Mouse (Mus musculus) T-cell, adult 2 months (primary cell): ENCODE results near the gene Ngfr.
"Not testable (repeated sequence)": the region's sequence is repeated elsewhere in the genome, so short reads cannot be mapped to it uniquely, and the experiment has no call there.

Source experiments
- DNase-seq: peaks from one replicate; pipeline ENCODE4 v3.0.0; 2022; ENCODE audit warnings: low spot score

The Ngfr gene

GRCm38 (mm10) chr11:95587423-95587951 is at the start of gene Ngfr:
TSS of gene Ngfr (minus strand) at chr11:95587735.
- DNase-seq = peak; percentile 12

DNA sequence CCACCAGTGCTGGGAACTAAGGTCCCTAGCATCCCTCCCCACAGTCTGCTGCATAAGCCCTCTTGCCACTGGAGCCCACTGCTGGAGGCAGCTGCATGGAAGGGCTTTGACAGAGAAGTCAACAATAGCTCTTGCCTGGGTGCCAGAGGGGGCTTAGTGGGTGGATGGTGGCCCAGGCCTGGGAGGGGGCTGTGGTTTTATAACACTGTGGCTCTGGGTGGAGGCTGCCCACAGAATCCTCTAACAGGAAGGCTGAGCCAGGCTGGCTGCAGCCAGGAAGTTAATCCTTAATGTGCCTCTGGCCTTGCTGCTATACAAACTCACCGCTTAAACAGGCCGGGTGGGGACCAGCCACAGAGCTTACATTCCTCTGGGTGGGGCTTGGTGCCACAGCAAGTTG is 47.5 kb upstream of the Ngfr start:
- DNase-seq = no peak

GRCm38 (mm10) chr11:95633512-95634000 is 46.0 kb upstream of the Ngfr start:
- DNase-seq = no peak

DNA sequence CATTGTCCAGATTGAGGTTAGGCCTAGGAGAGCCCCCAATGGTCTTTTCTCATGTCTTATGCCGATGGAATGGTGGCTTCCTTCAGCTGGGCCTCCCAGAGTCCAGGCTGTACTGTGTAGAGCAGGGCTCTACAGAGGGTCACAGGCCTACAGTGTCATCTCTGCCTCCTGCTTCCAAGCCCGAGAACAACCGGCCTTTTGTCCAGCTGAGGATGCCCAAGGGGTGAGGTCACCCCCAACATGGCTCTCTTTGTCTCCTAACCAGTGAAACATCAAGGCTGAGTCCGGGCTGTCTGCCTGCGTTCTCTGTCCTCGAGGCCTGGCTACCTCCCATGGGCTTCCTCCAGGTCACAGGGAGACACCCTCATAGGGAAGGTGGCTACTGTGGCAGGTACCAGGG is 44.9 kb upstream of the Ngfr start:
- no peak for DNase-seq

DNA sequence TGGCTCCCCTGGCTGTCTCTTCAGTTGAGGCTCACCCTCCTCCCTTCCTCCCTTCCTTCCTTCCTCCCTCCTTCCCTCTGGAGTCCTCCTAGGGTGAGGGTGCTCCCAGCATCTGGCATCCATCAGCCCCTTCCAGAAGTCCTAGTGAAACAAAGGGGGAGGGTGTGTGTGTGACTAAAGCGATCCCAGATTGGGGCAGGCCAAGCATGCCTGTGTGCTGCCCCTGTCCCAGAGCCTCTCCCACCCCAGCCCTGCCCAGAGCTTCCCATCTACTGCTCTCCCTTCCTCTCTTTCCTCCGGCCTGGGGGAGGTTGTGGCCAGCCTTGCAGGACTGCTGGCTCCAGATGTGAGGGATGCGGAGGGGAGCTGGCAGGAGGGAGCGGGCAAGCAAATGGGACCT is 43.8 kb upstream of the Ngfr start:
- no peak for DNase-seq

GRCm38 (mm10) chr11:95630558-95630957 is 43.0 kb upstream of the Ngfr start:
- no peak for DNase-seq

GRCm38 (mm10) chr11:95622426-95622825 is 34.9 kb upstream of the Ngfr start:
- DNase-seq = no peak

DNA sequence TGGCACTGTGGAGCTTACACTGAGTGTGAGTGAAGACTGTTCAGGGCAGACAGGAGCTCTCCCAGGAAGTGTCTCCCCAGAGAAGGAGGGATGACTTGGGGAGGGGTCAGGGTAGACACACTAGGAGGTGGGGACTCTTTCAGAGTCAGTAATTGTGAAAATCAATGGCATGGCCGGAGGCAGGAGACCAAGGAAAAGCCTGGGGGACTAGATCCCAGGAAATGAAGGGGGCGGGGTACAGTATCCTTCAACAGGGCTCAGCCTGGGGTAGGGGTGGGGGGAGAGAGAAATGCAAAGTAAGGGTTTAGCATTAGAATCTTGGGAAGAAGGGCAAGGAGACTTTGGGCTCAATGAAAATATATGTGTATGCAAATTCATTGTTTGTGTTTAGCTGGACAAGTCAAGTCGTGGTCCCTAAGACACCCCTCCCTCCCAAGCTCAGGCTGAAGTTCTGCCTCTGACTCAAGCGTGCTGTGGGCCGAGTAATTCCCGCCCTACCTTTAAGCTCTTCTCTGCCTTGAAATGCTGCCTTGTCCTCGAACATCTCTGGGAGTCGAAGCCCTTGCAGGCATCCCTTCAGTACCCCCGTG is 34.1 kb upstream of the Ngfr start:
- DNase-seq = no peak

GRCm38 (mm10) chr11:95621010-95621409 is 33.5 kb upstream of the Ngfr start:
- no peak for DNase-seq

DNA sequence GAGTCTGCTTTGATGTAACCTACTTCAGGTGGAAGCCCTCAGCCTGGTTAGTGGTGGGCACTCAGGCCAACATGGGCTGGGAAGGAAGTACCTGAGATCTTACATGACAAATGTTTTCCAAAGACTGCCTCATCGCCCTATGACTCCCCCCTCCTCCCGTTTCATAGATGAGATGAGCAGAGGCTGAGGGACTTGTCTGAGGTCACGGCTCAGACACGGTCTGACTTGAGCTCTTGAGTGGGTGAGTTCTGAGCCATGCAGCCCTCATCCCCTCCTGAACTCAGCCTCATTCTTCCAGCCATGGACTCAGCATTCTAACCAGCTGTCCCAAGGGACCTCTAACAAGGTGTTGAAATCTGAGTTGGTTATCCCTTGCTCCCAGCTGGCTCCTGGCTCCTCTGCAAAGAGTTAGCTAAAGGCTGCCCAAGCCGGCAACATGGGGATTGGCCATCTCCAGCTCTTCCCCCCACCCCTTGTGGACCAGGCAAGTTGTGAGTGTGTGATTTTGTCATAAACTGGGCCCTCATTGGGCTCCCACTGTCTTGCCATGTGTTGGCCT is 32.4 kb upstream of the Ngfr start:
- DNase-seq = no peak

DNA sequence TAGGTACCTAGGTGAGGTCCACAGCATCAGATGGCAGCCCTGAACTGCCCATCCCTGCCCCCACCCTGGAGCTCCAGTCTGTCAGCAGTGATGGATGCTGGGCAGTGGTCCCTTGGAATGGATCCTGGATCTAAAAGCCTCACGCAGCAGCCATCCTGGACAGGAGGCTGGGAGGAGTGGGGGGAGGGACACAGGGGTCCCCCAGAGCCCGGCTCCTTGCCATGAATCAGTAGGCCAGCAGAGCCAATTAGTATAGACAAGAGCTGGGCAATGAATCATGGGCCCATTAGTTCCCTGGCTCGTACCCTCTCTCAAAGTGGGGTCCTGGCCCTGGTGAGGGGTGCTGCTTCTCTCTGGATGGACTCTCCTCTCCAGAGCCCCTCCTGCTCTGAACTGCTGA is 31.5 kb upstream of the Ngfr start:
- DNase-seq = no peak

GRCm38 (mm10) chr11:95617785-95618465 is 30.4 kb upstream of the Ngfr start:
- DNase-seq = no peak

DNA sequence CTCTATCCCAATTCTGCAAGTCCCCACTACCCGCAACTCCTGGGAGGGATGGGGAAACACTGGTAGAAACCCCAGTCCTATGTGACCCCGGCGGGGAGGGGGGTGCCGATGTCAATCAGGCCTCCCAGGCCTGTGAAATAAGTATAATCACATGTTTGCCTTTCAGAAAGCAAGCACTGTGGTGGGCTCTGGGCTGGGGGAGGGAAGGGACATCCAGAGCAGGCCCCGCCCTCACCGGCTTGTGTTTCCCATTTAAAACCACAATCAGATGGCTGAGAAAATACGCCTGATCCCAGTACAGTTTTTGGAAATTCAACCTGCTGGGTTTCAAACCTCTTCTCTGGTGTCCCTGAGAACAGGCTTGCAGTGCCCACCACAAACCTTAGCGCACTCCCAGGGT is 27.2 kb upstream of the Ngfr start:
- DNase-seq = no peak

DNA sequence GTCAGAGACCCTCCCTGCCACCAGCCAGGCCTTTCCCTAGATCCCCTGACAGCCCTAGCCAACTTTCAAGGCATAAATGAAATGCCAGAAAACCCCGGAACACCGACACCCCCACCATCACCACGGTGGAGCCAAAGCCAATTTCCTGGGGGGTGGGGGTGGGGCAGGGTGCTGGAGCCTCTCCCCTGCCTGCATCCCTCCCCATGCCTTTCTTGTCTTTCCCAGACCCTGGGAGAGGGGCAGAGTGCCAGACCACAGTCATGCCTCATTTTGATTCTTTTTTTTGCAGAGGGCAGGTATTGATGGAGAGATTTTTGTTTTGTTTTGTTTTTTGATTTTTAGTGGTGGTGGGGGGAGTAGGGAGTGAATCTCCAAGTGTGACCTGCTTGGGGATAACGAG is 23.7 kb upstream of the Ngfr start:
- DNase-seq = no peak

DNA sequence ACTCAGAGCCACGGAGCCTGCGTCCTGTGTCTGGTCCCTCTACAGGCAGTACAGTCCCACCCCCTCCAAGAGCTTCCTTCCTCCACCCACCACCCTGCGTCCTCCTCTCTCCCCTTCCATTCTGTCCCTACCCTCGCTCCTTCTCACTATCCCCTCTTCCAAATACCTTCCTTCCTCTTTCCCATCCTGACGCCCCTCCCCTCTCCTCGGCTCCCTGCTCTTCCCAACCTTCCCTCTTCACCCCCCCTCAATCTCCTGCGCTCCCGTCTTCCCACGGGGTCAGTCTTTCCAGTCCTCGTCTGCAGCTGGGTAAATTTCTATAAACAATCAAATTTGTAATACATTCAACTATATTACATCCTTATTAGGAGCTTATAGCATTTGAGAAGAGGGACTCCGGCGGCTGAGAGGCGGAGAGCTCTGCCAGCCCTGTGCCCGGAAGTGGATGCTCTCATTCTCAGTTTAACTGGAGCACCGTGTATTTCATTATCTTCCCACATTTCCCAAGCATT is 22.9 kb upstream of the Ngfr start:
- no peak for DNase-seq

GRCm38 (mm10) chr11:95609924-95610323 is 22.4 kb upstream of the Ngfr start:
- no peak for DNase-seq

DNA sequence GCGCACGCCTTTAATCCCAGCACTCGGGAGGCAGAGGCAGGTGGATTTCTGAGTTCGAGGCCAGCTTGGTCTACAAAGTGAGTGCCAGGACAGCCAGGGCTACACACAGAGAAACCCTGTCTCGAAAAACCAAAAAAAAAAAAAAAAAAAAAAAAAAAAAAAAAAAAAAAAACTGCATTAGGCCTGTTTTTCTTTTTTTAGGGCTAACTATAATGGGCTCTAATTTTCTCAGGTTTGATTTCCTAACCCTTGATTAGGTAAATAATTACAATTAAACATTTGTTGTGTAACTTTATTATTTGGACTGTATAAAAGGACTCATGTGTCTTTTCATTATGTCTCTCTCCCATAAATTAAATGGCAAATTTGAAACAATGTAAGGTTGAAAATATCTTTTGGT is 19.8 kb upstream of the Ngfr start:
- DNase-seq = not testable (repeated sequence)

DNA sequence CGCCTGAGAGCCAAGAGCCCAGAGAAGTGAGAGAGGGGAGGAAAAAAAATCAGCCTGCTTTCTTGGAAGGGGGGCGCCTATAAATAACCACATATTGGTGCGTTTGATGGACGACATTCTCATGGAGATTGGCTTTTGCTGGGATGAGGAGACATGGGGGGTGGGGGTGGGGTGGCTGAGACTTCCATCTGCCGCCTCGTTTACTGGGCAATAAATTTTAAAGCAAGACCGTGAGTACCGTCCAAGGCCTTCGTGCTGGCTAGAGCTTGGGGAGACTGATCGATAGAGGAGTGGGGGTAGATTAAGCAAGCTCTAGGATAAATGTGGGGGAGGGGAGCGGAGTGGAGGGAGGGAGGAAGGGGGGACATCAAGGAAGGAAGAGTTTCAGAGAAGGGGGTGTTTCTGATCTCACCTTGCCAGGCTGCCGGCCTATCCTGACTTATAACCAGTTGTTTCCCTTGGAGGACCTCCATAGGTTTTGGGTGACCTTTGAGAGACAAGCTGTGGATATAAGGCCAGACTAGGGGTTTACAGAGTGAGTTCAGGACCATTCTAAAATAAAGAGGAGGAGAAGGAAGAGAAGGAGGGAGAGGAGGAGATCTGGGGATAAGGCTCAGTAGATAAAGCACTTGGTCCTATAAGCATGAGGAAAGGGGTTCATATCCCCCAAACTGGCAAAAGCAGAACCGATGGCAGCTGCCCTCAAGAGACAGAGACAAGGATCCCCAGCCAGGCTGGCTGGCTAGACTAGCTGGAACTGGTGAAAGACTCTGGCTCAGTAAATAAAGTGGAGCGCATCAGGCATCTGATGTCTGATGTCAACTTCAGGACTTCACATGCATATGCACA is 10.9 kb upstream of the Ngfr start:
- DNase-seq = no peak

GRCm38 (mm10) chr11:95597741-95598140 is 10.2 kb upstream of the Ngfr start:
- DNase-seq = no peak

DNA sequence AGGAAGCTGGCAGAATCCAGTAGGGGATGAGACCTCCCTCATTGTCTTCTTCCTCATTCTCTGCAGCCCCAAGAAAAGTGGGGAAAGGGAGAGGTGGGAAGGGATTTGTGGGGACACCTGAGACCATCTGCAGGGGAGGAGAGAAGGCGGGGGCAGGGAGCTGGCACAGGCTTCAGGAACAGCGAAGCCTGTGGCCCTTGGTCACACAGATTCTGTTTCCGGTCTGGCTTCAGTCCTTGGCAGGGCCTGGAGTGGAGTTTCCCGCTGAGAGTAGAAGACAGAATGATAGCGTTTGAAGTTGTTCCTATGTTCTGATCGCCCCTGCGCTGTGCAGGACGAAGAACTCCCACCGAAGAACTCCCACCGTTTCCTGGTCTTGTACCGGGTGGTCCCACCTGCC is 9.2 kb upstream of the Ngfr start:
- DNase-seq = no peak

DNA sequence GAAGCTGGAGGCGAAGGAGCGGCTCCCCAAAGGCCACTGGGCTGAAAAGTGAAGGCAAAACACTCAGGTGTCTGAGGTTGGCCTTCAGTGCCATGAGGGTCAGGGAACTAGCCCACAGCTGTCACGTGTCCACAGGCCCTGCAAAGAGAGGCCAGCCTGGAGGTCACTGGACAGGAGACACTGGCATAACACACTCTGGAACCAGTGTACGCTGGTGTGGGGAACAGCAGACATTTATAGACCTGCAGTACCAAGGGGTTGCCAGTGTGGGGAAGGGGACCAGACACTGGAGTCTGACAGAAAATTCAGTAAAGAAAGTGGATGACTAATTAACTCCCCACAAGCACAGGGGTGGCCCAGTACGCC is 8.6 kb upstream of the Ngfr start:
- DNase-seq = no peak

DNA sequence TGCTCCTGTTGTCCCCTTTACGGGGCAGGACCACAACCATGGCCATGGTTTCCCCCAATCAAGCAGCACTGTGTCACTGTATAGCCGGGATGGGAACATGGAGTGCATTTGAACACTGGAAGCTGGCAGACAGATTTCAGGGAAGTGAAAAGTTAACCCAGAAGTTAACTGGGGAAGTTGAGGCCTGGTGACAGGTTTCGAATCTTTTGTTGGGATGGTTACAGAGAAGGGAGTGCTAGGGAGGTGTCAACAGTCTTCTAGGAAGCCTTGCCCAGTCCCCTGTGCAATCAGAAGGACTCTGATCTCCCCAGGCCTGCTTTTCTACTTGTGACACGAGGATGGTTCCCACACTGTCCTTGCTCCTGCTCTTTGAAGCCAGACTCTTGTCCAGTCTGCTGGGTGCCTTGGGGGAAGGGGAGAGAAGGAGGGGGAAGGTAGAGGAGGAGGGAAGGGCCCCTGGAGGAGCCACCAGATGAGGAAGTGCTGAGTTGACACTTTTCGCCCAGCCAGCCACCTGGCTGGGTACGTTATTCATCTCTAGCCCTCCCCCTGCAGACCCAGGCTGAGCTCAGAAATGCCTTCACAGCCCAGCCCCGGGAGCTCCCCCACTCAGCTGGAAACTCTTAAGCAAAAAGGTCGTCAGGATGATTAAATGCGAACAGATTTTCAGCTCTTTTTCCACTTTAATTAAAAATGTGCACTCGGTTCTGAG is 8.1 kb upstream of the Ngfr start:
- no peak for DNase-seq
